Mouse (Mus musculus) thymus, adult 2 months (tissue): Measurements from ENCODE around the gene Ttyh2.

Source experiments
- CTCF ChIP-seq: fragments of 200-500 bp; IDR thresholded peaks from 2 replicates; pipeline ENCODE4 v1.5.1; 2012; ENCODE audit warnings: mild to moderate bottlenecking, control low read depth, low read length, moderate library complexity, borderline replicate concordance; ENCODE audit not compliant: control insufficient read depth, poor library complexity, insufficient read depth; ENCODE audit errors: extremely low read depth
- POLR2A ChIP-seq: fragments of 200-500 bp; IDR thresholded peaks from 2 replicates; pipeline ENCODE4 v1.6.1; 2012; ENCODE audit warnings: mild to moderate bottlenecking, low read length, control low read depth, moderate library complexity; ENCODE audit not compliant: control insufficient read depth, poor library complexity, insufficient read depth; ENCODE audit errors: extremely low read depth

- TF ChIP-seq CTCF (no peak), POLR2A (no peak)
Observed at GRCm38 (mm10) chr11:114680291-114680690, 5.1 kb downstream of the Ttyh2 start.
